Mouse (Mus musculus) erythroblast, adult 5-6 weeks (primary cell): ENCODE data around the gene Asb16. TPM values are rescaled to one million over a fixed set of nuclear protein-coding genes. Genes with fewer than 3 reads are reported as not detected.

ENCODE experiments used
- ATAC-seq: replicated peaks from 2 replicates; pipeline ENCODE4 v1.8.0; 2016; ENCODE audit warnings: moderate number of reproducible peaks, mild to moderate bottlenecking, moderate TSS enrichment, inconsistent platforms; ENCODE audit not compliant: poor library complexity, low FRiP score, severe bottlenecking
- total RNA-seq, 2 experiments: library from RNA; stranded (forward) in 1 of 2; stranded (reverse) in 1 of 2; fragments of 150-400 nt in 1 of 2; fragments of 200-764, 138-1000 nt in 1 of 2; gene quantifications; 2 replicates each; pipeline versions ENCODE4 v1.2.3 to v1.2.4; 2015 to 2017; ENCODE audit warnings: low replicate concordance in 2 of 2

Asb16 gene
- total RNA-seq (2015; ENCODE audit: low replicate concordance), result not detected in 2 replicates
- not detected in 2 replicates for total RNA-seq (2017; ENCODE audit: low replicate concordance)

GRCm38 (mm10) chr11:102268520-102269244 is at the start of gene Asb16:
Asb16 (plus strand) TSS chr11:102268743.
- no peak for ATAC-seq

- ATAC-seq, result peak; percentile 15; the same call in 1 of the 2 replicates
These were observed 49.8 kb upstream of the Asb16 start for GRCm38 (mm10) chr11:102218783-102219182.

GRCm38 (mm10) chr11:102219247-102219993 is 49.1 kb upstream of the Asb16 start:
- no peak for ATAC-seq

- no peak for ATAC-seq
These were observed 48.6 kb upstream of the Asb16 start for GRCm38 (mm10) chr11:102219994-102220346.

GRCm38 (mm10) chr11:102220451-102220850 is 48.1 kb upstream of the Asb16 start:
- no peak; the same call in 1 of the 2 replicates for ATAC-seq

GRCm38 (mm10) chr11:102221243-102221953 is 47.1 kb upstream of the Asb16 start:
- no peak for ATAC-seq

GRCm38 (mm10) chr11:102221954-102222351 is 46.6 kb upstream of the Asb16 start:
- no peak for ATAC-seq

GRCm38 (mm10) chr11:102223166-102223565 is 45.4 kb upstream of the Asb16 start:
- no peak for ATAC-seq

GRCm38 (mm10) chr11:102224686-102225085 is 43.9 kb upstream of the Asb16 start:
- no peak for ATAC-seq

- ATAC-seq, result no peak
These were observed 43.3 kb upstream of the Asb16 start for GRCm38 (mm10) chr11:102225221-102225620.

- ATAC-seq, result no peak
These were observed 42.2 kb upstream of the Asb16 start for GRCm38 (mm10) chr11:102226067-102226978.

- no peak for ATAC-seq
These were observed 41.0 kb upstream of the Asb16 start for GRCm38 (mm10) chr11:102227270-102228190.

GRCm38 (mm10) chr11:102228191-102228545 is 40.4 kb upstream of the Asb16 start:
- ATAC-seq, result no peak

- no peak for ATAC-seq
These were observed 39.8 kb upstream of the Asb16 start for GRCm38 (mm10) chr11:102228646-102229268.

GRCm38 (mm10) chr11:102229331-102229953 is 39.1 kb upstream of the Asb16 start:
- 0 out of 2 replicates have a peak, but pooled peaks have one; percentile 25 for ATAC-seq

- peak; percentile 97 for ATAC-seq
These were observed 38.4 kb upstream of the Asb16 start, which contains the start of gene Hdac5 for GRCm38 (mm10) chr11:102230006-102230741. Hdac5 (minus strand) TSS chr11:102230166.

- ATAC-seq, result no peak
These were observed 32.5 kb upstream of the Asb16 start for GRCm38 (mm10) chr11:102236022-102236421.
